Mouse (Mus musculus) stomach, postnatal 0 days (tissue): ENCODE results near the gene Znrf3.

Source experiments
- CTCF ChIP-seq: IDR thresholded peaks from 2 replicates; pipeline ENCODE4 v1.5.1; 2016; ENCODE audit warnings: antibody characterized with exemption, low read depth, mild to moderate bottlenecking, moderate library complexity
- EP300 ChIP-seq: optimal IDR thresholded peaks from 2 replicates; pipeline ENCODE3; 2016; ENCODE audit warnings: antibody characterized with exemption

DNA sequence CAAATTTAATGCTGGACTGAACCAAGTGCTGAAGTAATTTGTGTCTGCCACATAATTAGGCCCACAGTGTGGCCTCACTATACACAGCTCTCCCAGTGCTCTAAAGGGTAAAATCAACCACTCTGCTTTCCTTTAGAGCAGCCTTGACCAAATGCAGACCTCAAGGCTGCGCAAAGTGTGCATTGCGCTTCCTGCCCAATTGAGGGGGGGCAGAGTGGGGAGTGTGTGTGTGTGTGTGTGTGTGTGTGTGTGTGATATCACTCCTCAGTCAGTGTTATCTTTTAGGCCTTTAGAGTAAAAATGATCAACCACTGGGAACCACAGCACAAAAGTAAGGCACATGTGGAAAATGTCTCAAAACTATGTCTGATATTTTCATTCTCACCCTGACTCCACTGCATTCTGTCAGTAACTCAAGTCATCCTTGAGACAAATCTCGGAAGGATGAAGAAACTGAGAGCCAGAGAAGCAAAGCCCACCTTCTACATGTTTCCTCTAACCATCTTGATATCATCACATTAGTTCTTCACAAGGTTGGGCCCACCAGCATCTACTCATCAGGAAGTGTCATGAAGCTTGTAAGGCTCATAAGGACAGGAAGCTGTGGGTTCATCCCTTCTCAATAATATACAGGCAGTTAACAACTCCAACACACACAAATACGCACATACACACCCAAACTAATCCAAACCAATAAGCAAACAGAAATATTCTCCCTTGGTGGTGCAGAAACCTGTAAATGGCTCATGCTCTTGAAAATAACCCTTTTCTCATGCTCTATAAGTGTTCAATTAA, 15.1 kb downstream of the Znrf3 start:
- TF ChIP-seq CTCF (no peak), EP300 (no peak)
